Mouse (Mus musculus): Measurements from ENCODE around the gene Ttc23l. TPM values are rescaled to one million over a fixed set of nuclear protein-coding genes. Genes with fewer than 3 reads are reported as not detected.
A peak's percentile ranks its signal among the peaks of the same experiment; 100 is the strongest.
"Not testable (repeated sequence)": the region's sequence is repeated elsewhere in the genome, so short reads cannot be mapped to it uniquely, and the experiment has no call there.

Ttc23l gene
- polyA plus RNA-seq, 1 experiment from 2014 or later = not detected

- H3K9me3 ChIP-seq = no peaks in the 10 kb centered on the region
- peaks cover under 1% of the 10 kb centered on the region; the same call in 1 of the 2 replicates for H3K36me3 ChIP-seq
- H3K27ac ChIP-seq = no peak overlapping the region
- H3K4me1 ChIP-seq = no peaks in the 10 kb centered on the region
- no peak overlapping the region for H3K4me3 ChIP-seq
- H3K27me3 ChIP-seq (ENCODE audit: insufficient read depth, poor library complexity, severe bottlenecking) = no peaks in the 10 kb centered on the region
- DNase-seq (ENCODE audit: low spot score) = no peak
Observed at GRCm38 (mm10) chr15:10562281-10562680, 3.8 kb upstream of the Ttc23l start.

DNA sequence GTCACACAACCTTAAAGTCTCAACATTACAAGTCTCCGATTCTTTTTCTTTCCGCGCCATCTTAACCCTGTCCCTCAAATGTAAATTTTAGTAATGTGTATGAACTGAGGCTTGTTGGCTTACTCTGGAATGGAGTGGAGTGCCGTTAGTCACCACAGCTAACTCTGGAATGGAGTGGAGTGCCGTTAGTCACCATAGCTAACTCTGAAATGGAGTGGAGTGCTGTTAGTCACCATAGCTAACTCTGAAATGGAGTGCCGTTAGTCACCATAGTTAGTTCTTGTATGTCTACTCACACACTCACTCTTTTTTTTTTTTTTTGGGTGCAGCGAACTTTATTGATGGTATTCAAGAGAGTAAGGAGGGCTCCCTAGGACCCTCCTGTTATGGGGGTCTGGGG is 1.5 kb upstream of the Ttc23l start:
- no peak overlapping the region for H3K4me3 ChIP-seq
- H3K27ac ChIP-seq = no peak overlapping the region
- 89% methylated on average over 7 of the region's 7 CpGs for WGBS
- H3K36me3 ChIP-seq = no peaks in the 10 kb centered on the region
- no peaks in the 10 kb centered on the region for H3K4me1 ChIP-seq
- no peaks in the 10 kb centered on the region for H3K9me3 ChIP-seq
- no peak for DNase-seq (ENCODE audit: low spot score)
- no peaks in the 10 kb centered on the region for H3K27me3 ChIP-seq (ENCODE audit: insufficient read depth, poor library complexity, severe bottlenecking)

GRCm38 (mm10) chr15:10554336-10554735 is 4.1 kb downstream of the Ttc23l start:
- Histone ChIP-seq H3K4me3 (no peak overlapping the region), H3K27me3 (ENCODE audit: insufficient read depth, poor library complexity, severe bottlenecking) (no peaks in the 10 kb centered on the region), H3K9me3 (no peaks in the 10 kb centered on the region), H3K36me3 (no peaks in the 10 kb centered on the region), H3K27ac (no peak overlapping the region), H3K4me1 (no peaks in the 10 kb centered on the region)
- DNase-seq (ENCODE audit: low spot score) = no peak

- no peak overlapping the region for H3K27ac ChIP-seq
- no peak overlapping the region for H3K4me3 ChIP-seq
- H3K4me1 ChIP-seq = no peaks in the 10 kb centered on the region
- no peaks in the 10 kb centered on the region for H3K27me3 ChIP-seq (ENCODE audit: insufficient read depth, poor library complexity, severe bottlenecking)
- H3K36me3 ChIP-seq = no peaks in the 10 kb centered on the region
- DNase-seq (ENCODE audit: low spot score) = no peak
- WGBS = 81% methylated on average over 16 of the region's 16 CpGs
- no peaks in the 10 kb centered on the region for H3K9me3 ChIP-seq
Observed at GRCm38 (mm10) chr15:10540271-10541088, 18.0 kb downstream of the Ttc23l start.

DNA sequence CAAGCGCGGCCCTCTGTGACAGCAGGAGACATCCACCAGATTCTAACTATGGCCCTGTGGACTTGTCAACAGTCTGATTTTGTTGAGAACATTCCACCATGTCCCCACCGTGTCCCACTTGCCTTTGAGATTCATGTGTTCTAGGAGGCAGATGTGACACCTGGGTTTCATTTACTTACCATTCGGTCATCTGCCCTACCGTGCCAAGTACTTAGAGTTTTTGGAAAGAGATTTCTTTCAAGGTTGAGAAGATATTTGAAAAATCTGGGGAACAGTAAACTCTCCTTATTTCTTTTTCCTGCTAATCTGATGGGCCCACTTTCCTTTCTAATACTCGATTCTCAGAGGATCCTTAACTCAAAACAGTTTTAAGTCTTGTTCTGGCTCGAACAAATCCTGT is 22.5 kb downstream of the Ttc23l start:
- 67% methylated on average over 7 of the region's 7 CpGs for WGBS
- DNase-seq (ENCODE audit: low spot score) = no peak
- H3K9me3 ChIP-seq = no peaks in the 10 kb centered on the region
- H3K27ac ChIP-seq = no peak overlapping the region
- no peaks in the 10 kb centered on the region for H3K27me3 ChIP-seq (ENCODE audit: insufficient read depth, poor library complexity, severe bottlenecking)
- no peak overlapping the region for H3K4me3 ChIP-seq
- peaks cover 3% of the 10 kb centered on the region; the same call in 1 of the 2 replicates for H3K4me1 ChIP-seq
- H3K36me3 ChIP-seq = no peaks in the 10 kb centered on the region

DNA sequence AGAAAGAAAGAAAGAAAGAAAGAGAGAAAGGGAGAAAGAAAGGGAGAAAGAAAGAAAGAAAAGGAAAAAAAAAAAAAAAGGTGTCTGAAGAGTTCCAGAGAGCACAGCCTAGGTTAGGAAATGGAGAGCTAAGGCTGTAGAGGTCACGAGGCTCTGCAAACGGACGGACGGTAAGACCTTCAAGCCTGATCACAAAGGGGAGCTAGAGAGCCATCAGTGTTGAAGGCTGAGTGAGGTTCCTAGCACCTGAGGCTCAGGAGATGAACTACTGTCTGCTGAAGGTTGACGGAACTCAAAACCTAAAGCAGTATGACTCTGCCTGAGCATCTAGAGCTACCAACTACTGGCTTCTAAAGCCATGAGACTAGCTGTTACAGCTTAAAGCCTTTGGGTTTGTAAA is 23.9 kb downstream of the Ttc23l start:
- no peaks in the 10 kb centered on the region for H3K27me3 ChIP-seq (ENCODE audit: insufficient read depth, poor library complexity, severe bottlenecking)
- H3K36me3 ChIP-seq = no peaks in the 10 kb centered on the region
- H3K4me3 ChIP-seq = no peak overlapping the region
- H3K9me3 ChIP-seq = no peaks in the 10 kb centered on the region
- H3K27ac ChIP-seq = no peak overlapping the region
- WGBS = 70% methylated on average over 5 of the region's 5 CpGs
- peaks cover 3% of the 10 kb centered on the region; the same call in 1 of the 2 replicates for H3K4me1 ChIP-seq
- DNase-seq (ENCODE audit: low spot score) = no peak

DNA sequence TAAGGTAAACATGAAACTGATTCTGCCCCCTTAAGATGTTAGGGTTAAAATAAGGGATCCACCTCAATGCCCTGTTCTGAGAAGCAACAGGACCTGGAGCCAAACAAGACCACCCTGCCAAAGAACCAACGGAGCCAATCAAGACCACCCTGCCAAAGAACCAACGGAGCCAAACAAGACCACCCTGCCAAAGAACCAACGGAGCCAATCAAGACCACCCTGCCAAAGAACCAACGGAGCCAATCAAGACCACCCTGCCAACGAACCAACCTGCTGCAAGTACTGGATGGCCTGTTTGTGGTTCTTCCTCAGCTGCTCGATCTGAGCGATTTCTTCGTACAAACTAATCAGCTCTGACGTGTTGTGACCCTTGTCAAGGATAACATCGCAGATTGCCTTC is 25.1 kb downstream of the Ttc23l start:
- not testable (repeated sequence) for DNase-seq (ENCODE audit: low spot score); H3K9me3 ChIP-seq; H3K4me1 ChIP-seq; H3K36me3 ChIP-seq; H3K27ac ChIP-seq; H3K4me3 ChIP-seq; H3K27me3 ChIP-seq (ENCODE audit: insufficient read depth, poor library complexity, severe bottlenecking)
- WGBS = 89% methylated on average over 10 of the region's 10 CpGs

GRCm38 (mm10) chr15:10531352-10531751 is 27.1 kb downstream of the Ttc23l start:
- no peaks in the 10 kb centered on the region for H3K27me3 ChIP-seq (ENCODE audit: insufficient read depth, poor library complexity, severe bottlenecking)
- H3K9me3 ChIP-seq = no peaks in the 10 kb centered on the region
- H3K4me1 ChIP-seq = peaks cover 3% of the 10 kb centered on the region; the same call in 1 of the 2 replicates
- 43% methylated on average over 4 of the region's 4 CpGs for WGBS
- DNase-seq (ENCODE audit: low spot score) = no peak
- H3K27ac ChIP-seq = no peak overlapping the region
- no peaks in the 10 kb centered on the region for H3K36me3 ChIP-seq
- no peak overlapping the region for H3K4me3 ChIP-seq

- no peak for DNase-seq (ENCODE audit: low spot score)
- no peaks in the 10 kb centered on the region for H3K4me1 ChIP-seq
- H3K4me3 ChIP-seq = no peak overlapping the region
- H3K36me3 ChIP-seq = no peaks in the 10 kb centered on the region
- no peaks in the 10 kb centered on the region for H3K9me3 ChIP-seq
- no peaks in the 10 kb centered on the region for H3K27me3 ChIP-seq (ENCODE audit: insufficient read depth, poor library complexity, severe bottlenecking)
- 76% methylated on average over 1 of the region's 1 CpGs for whole genome bisulfite sequencing
- H3K27ac ChIP-seq = no peak overlapping the region
Observed at GRCm38 (mm10) chr15:10525896-10526295, 32.6 kb downstream of the Ttc23l start.

DNA sequence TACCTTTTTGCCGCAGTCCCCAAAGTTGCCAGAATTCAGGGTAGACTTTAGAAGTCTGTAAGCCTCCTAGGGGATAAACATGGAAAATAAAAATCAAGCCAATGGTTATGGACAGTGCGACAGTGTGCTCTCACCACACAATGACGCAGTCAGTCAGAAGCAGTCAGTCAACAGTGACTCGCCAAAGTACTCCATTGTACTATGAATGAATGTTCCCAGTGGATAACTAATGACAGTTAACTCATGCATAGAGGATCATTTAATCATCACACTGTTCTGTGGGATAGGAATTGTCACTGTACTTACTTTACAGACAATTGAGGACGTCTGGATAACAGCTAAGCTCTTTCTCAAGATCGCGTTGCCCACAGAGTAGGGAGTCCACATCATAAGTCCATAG is 43.3 kb downstream of the Ttc23l start:
- Histone ChIP-seq H3K4me3 (no peak overlapping the region), H3K4me1 (no peaks in the 10 kb centered on the region), H3K9me3 (no peaks in the 10 kb centered on the region), H3K27me3 (ENCODE audit: insufficient read depth, poor library complexity, severe bottlenecking) (no peaks in the 10 kb centered on the region), H3K27ac (no peak overlapping the region), H3K36me3 (no peaks in the 10 kb centered on the region)
- DNase-seq (ENCODE audit: low spot score) = no peak
- WGBS = 85% methylated on average over 7 of the region's 7 CpGs

GRCm38 (mm10) chr15:10506099-10506498 is 52.4 kb downstream of the Ttc23l start:
- Histone ChIP-seq H3K27ac (no peak overlapping the region), H3K36me3 (no peaks in the 10 kb centered on the region), H3K4me1 (no peaks in the 10 kb centered on the region), H3K4me3 (no peak overlapping the region), H3K27me3 (ENCODE audit: insufficient read depth, poor library complexity, severe bottlenecking) (no peaks in the 10 kb centered on the region), H3K9me3 (no peaks in the 10 kb centered on the region)
- WGBS = 60% methylated on average over 11 of the region's 11 CpGs
- no peak for DNase-seq (ENCODE audit: low spot score)

GRCm38 (mm10) chr15:10500838-10501719 is 57.4 kb downstream of the Ttc23l start:
- no peaks in the 10 kb centered on the region for H3K27me3 ChIP-seq (ENCODE audit: insufficient read depth, poor library complexity, severe bottlenecking)
- peaks cover 4% of the 10 kb centered on the region for H3K36me3 ChIP-seq
- 54% methylated on average over 11 of the region's 11 CpGs for whole genome bisulfite sequencing
- H3K27ac ChIP-seq = no peak overlapping the region
- H3K9me3 ChIP-seq = no peaks in the 10 kb centered on the region
- H3K4me3 ChIP-seq = no peak overlapping the region
- no peaks in the 10 kb centered on the region for H3K4me1 ChIP-seq
- DNase-seq (ENCODE audit: low spot score) = peak; percentile 76

DNA sequence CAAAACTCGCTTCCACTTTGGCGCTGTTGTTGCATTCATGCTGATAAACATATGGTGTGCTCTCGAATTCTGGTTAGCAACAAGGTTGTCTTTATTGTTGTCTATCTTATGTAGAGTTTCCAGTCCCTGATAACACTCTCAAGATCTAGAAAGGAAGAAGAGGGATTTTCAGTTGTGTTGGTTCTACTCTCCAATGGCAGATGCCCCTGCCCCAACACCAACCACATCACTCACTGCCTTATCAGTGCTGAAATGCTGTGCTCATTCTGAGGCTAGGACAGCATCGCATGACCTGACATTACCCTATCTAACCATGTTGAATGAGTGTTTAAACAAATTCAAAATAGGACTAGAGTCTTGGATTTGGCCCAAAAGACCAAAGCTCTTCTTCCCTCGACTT is 58.4 kb downstream of the Ttc23l start:
- no peaks in the 10 kb centered on the region for H3K9me3 ChIP-seq
- WGBS = 62% methylated on average over 5 of the region's 5 CpGs

More for the DNA sequence above, 58.4 kb downstream of the Ttc23l start:
- Histone ChIP-seq H3K4me1 (no peaks in the 10 kb centered on the region), H3K27me3 (ENCODE audit: insufficient read depth, poor library complexity, severe bottlenecking) (no peaks in the 10 kb centered on the region), H3K4me3 (no peak overlapping the region), H3K27ac (no peak overlapping the region), H3K36me3 (peaks cover 7% of the 10 kb centered on the region)
- DNase-seq (ENCODE audit: low spot score) = peak; percentile 57
